Mouse (Mus musculus): ENCODE data around the gene Ttc6. TPM values are rescaled to one million over a fixed set of nuclear protein-coding genes. Genes with fewer than 3 reads are reported as not detected.

Gene Ttc6
- total and polyA plus RNA-seq, 3 experiments, result 0.10 TPM; not detected in 2

DNA sequence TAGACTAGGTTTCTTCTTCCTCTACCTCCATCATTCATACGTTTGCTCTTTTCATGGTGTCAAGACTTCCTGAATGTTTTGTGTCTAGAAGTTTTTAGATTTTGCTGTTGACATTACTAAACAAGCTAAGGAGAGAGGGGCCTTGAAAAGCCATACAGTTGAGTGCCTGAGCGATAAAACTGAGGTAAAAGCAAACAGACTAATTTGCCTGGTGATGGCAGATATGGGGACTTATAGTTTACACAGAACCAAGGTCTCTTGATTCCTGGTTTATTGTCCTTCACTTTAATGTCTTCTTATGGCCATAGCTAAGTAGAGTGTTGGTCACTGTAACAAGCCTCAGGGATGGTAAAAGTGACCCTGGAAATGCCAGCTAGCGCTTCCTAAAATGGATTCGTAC is 51.2 kb downstream of the Ttc6 start:
- intact Hi-C loops (cut with DNase I), result no loop called here
- WGBS, result 85% methylated on average over 4 of the region's 4 CpGs
- Histone ChIP-seq H3K36me3 (ENCODE audit: control insufficient read depth, insufficient read depth, low read length) (no peaks in the 10 kb centered on the region), H3K79me2 (replicated peaks; ENCODE audit: control insufficient read depth, insufficient read depth, low read length) (no peaks in the 10 kb centered on the region), H3K27ac (no peak overlapping the region), H3K4me3 (no peak overlapping the region), H3K4me1 (ENCODE audit: control insufficient read depth, insufficient read depth, low read length) (no peaks in the 10 kb centered on the region), H3K27me3 (ENCODE audit: control insufficient read depth, insufficient read depth, low read length) (no peaks in the 10 kb centered on the region), H3K9ac (ENCODE audit: low read depth, low read length) (no peak overlapping the region)
- no peak for DNase-seq
- no peak for TF ChIP-seq POLR2A (IDR thresholded peaks at IDR 0.05; ENCODE audit: insufficient read depth, low read depth, low read length)
- no peak for TF ChIP-seq EP300 (IDR thresholded peaks at IDR 0.05; ENCODE audit: insufficient read depth, low read depth, low read length)
- no peak for TF ChIP-seq CTCF (IDR thresholded peaks at IDR 0.05)

- no peaks in the 10 kb centered on the region for H3K4me1 ChIP-seq (ENCODE audit: control insufficient read depth, insufficient read depth, low read length)
- intact Hi-C loops (cut with DNase I), result no loop called here
- no peaks in the 10 kb centered on the region for H3K36me3 ChIP-seq (ENCODE audit: control insufficient read depth, insufficient read depth, low read length)
- no peaks in the 10 kb centered on the region for H3K27me3 ChIP-seq (ENCODE audit: control insufficient read depth, insufficient read depth, low read length)
- WGBS, result 66% methylated on average over 5 of the region's 5 CpGs
- no peak for DNase-seq
- TF ChIP-seq EP300 (IDR thresholded peaks at IDR 0.05; ENCODE audit: insufficient read depth, low read depth, low read length), result no peak
- no peak overlapping the region for H3K9ac ChIP-seq (ENCODE audit: low read depth, low read length)
- H3K4me3 ChIP-seq, result no peak overlapping the region
- no peak overlapping the region for H3K27ac ChIP-seq
- H3K79me2 ChIP-seq (replicated peaks; ENCODE audit: control insufficient read depth, insufficient read depth, low read length), result no peaks in the 10 kb centered on the region
Observed at GRCm38 (mm10) chr12:57622030-57622429, 58.1 kb downstream of the Ttc6 start.

GRCm38 (mm10) chr12:57623264-57623663 is 59.4 kb downstream of the Ttc6 start:
- no peak overlapping the region for H3K9ac ChIP-seq (ENCODE audit: low read depth, low read length)
- TF ChIP-seq CTCF (IDR thresholded peaks at IDR 0.05), result no peak
- TF ChIP-seq POLR2A (IDR thresholded peaks at IDR 0.05; ENCODE audit: insufficient read depth, low read depth, low read length), result no peak
- TF ChIP-seq EP300 (IDR thresholded peaks at IDR 0.05; ENCODE audit: insufficient read depth, low read depth, low read length), result no peak
- no peaks in the 10 kb centered on the region for H3K27me3 ChIP-seq (ENCODE audit: control insufficient read depth, insufficient read depth, low read length)
- WGBS, result 19% methylated on average over 7 of the region's 7 CpGs
- H3K79me2 ChIP-seq (replicated peaks; ENCODE audit: control insufficient read depth, insufficient read depth, low read length), result no peaks in the 10 kb centered on the region
- intact Hi-C loops (cut with DNase I), result no loop called here
- DNase-seq, result no peak
- no peaks in the 10 kb centered on the region for H3K36me3 ChIP-seq (ENCODE audit: control insufficient read depth, insufficient read depth, low read length)
- H3K4me3 ChIP-seq, result no peak overlapping the region
- no peaks in the 10 kb centered on the region for H3K4me1 ChIP-seq (ENCODE audit: control insufficient read depth, insufficient read depth, low read length)
- no peak overlapping the region for H3K27ac ChIP-seq

DNA sequence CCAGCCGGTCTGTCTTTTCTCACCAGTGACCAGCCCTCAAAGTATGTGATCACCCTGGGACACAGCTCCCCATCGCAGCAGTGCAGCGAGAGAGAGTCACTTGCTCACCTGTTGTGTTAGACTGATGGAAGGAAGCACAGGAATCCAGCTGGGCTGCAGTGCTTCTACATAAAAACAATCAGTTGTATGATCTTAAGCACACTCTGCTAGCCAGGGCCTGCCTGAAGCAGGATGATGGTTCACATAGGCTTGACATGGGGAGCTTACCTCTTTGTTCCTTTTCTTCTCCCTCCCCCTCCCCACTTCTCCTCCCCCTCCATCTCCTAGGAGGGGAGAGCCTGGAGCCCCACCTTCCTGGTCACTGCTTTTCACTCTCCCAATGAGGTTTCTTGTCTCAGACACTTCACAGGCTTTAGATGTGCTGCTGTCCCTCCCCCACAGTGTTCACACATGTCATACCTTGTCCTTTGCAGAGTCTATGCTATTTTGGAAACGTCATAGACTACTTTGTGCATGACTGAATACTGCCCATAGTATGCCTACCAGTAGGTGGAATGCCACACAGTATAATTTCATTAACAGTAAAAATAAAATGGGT is 60.2 kb downstream of the Ttc6 start:
- TF ChIP-seq EP300 (IDR thresholded peaks at IDR 0.05; ENCODE audit: insufficient read depth, low read depth, low read length) (no peak), CTCF (IDR thresholded peaks at IDR 0.05) (no peak), POLR2A (IDR thresholded peaks at IDR 0.05; ENCODE audit: insufficient read depth, low read depth, low read length) (no peak)
- no peak overlapping the region for H3K4me3 ChIP-seq
- 29% methylated on average over 4 of the region's 4 CpGs for WGBS
- no peaks in the 10 kb centered on the region for H3K36me3 ChIP-seq (ENCODE audit: control insufficient read depth, insufficient read depth, low read length)
- H3K4me1 ChIP-seq (ENCODE audit: control insufficient read depth, insufficient read depth, low read length), result no peaks in the 10 kb centered on the region
- H3K27ac ChIP-seq, result no peak overlapping the region
- no peak overlapping the region for H3K9ac ChIP-seq (ENCODE audit: low read depth, low read length)
- no peaks in the 10 kb centered on the region for H3K27me3 ChIP-seq (ENCODE audit: control insufficient read depth, insufficient read depth, low read length)
- DNase-seq, result no peak
- H3K79me2 ChIP-seq (replicated peaks; ENCODE audit: control insufficient read depth, insufficient read depth, low read length), result no peaks in the 10 kb centered on the region
- intact Hi-C loops (cut with DNase I), result no loop called here

DNA sequence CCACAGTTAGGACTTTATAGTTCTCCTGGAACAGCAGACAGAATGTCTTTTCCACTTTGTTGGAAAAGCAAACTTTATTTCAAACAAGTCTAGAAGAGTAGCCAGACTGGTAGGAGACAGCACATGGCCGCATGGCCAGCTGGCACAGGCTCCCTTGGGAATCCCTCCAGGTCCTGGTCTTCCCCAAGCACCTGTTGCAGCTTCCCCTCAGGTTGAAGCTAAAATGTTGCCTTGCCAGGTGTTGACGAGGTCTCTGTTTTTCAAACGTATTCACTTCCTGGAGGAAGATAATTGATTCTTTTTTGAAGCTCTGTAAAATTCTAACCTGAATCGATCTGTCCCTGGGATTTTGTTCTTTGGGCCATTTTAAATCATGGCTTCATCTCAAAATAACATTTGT is 86.1 kb downstream of the Ttc6 start:
- Histone ChIP-seq H3K27ac (no peak overlapping the region), H3K36me3 (ENCODE audit: control insufficient read depth, insufficient read depth, low read length) (no peaks in the 10 kb centered on the region), H3K4me1 (ENCODE audit: control insufficient read depth, insufficient read depth, low read length) (no peaks in the 10 kb centered on the region), H3K79me2 (replicated peaks; ENCODE audit: control insufficient read depth, insufficient read depth, low read length) (no peaks in the 10 kb centered on the region), H3K27me3 (ENCODE audit: control insufficient read depth, insufficient read depth, low read length) (no peaks in the 10 kb centered on the region), H3K4me3 (no peak overlapping the region), H3K9ac (ENCODE audit: low read depth, low read length) (no peak overlapping the region)
- no peak for DNase-seq
- intact Hi-C loops (cut with DNase I), result no loop called here
- WGBS, result 67% methylated on average over 4 of the region's 4 CpGs
- TF ChIP-seq EP300 (IDR thresholded peaks at IDR 0.05; ENCODE audit: insufficient read depth, low read depth, low read length), result no peak
- no peak for TF ChIP-seq POLR2A (IDR thresholded peaks at IDR 0.05; ENCODE audit: insufficient read depth, low read depth, low read length)
- TF ChIP-seq CTCF (IDR thresholded peaks at IDR 0.05), result no peak

- H3K27ac ChIP-seq, result no peak overlapping the region
- 67% methylated on average over 8 of the region's 8 CpGs for WGBS
- no peaks in the 10 kb centered on the region for H3K27me3 ChIP-seq (ENCODE audit: control insufficient read depth, insufficient read depth, low read length)
- no peak overlapping the region for H3K4me3 ChIP-seq
- intact Hi-C loops (cut with DNase I), result no loop called here
- no peak for DNase-seq
- no peaks in the 10 kb centered on the region for H3K4me1 ChIP-seq (ENCODE audit: control insufficient read depth, insufficient read depth, low read length)
- no peaks in the 10 kb centered on the region for H3K79me2 ChIP-seq (replicated peaks; ENCODE audit: control insufficient read depth, insufficient read depth, low read length)
- H3K9ac ChIP-seq (ENCODE audit: low read depth, low read length), result no peak overlapping the region
- no peaks in the 10 kb centered on the region for H3K36me3 ChIP-seq (ENCODE audit: control insufficient read depth, insufficient read depth, low read length)
- TF ChIP-seq EP300 (IDR thresholded peaks at IDR 0.05; ENCODE audit: insufficient read depth, low read depth, low read length) (no peak), POLR2A (IDR thresholded peaks at IDR 0.05; ENCODE audit: insufficient read depth, low read depth, low read length) (no peak), CTCF (IDR thresholded peaks at IDR 0.05) (no peak)
Observed at GRCm38 (mm10) chr12:57650677-57651076, 86.8 kb downstream of the Ttc6 start.

Data from heart, adult 2 months (tissue).